Mouse (Mus musculus): Measurements from ENCODE around the gene Ncoa6. TPM values are rescaled to one million over a fixed set of nuclear protein-coding genes. Genes with fewer than 3 reads are reported as not detected.

Ncoa6 gene
- 10 to 100 TPM; 21.2 to 26.7 TPM for polyA plus RNA-seq (2017; shearing (Covaris generic))

DNA sequence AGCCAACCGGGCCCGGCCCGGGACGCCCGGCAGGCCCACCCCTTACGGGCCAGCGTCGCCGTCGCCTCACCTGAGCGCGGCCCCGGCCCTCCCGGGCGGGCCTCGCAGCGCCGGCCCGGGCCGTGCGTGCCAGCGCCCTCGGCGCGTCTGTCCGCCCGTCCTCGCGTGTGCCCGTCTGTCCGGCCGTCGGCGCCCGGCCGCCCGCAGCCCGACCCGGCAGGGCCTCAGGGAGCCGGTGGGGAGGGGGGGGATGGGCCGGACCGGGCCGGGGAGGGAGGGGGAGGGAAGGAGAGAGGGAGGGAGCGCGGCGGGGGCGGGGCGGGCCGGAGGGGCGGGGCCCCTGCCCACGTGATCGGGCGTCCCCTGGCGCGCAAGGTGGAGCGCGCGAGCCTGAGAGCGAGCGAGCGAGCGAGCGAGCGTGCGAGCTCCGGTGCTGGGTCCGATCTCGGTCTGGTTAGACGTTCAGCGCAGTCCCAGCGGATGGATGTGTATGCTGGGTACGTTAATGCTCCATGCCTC is at the start of gene Ncoa6:
Gene Ncoa6 (minus strand): TSS at position 325 of the 519 bp plus-strand sequence.

DNA sequence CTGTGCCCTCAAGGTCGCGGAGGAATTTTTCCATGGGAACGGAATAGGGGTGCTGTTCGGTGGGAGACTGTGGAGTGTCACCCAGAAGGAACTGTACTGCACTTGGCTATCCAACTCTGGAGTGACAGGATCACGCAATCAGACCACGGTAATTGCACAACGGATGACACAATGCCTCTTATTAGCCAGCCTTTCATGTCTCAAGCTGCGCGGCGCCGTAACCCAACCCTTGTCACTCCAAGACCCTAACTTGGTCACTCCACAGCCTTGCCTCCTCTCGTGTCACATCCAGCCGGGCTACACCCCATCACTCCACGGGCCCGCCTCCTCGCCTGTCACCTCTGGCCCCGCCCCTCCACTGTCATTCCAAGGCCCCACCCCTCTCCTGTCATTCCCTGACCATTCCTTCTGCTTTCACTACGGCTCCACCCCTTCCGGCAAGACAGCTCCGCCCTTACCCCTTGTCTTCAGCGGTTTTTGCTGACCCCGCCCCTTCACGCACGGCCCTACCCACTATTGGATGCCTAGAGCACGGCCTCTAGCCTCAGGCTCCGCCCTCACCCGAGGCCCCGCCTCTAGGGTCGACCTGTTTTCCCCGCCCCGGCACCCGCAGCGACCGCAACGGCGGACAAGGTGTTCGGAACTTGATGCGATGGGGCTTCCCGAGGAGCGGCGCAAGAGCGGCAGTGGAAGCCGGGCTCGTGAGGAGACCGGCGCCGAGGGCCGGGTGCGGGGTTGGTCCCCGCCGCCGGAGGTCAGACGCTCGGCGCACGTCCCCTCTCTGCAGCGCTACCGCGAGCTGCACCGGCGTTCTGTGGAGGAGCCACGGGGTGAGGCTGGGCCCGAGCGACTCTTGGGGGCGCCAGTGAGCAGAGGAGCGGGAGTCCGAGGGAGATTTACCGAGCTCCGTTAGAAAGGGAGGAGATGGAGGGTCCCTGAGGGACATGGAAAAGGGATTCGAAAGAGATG is 44.0 kb upstream of the Ncoa6 start, which contains the start of the genes Acss2 and Ggt7:
Gene Acss2 (plus strand): TSS at position 494 of the 969 bp plus-strand sequence.
Gene Ggt7 (minus strand): TSS at position 783 of the 969 bp plus-strand sequence.

DNA sequence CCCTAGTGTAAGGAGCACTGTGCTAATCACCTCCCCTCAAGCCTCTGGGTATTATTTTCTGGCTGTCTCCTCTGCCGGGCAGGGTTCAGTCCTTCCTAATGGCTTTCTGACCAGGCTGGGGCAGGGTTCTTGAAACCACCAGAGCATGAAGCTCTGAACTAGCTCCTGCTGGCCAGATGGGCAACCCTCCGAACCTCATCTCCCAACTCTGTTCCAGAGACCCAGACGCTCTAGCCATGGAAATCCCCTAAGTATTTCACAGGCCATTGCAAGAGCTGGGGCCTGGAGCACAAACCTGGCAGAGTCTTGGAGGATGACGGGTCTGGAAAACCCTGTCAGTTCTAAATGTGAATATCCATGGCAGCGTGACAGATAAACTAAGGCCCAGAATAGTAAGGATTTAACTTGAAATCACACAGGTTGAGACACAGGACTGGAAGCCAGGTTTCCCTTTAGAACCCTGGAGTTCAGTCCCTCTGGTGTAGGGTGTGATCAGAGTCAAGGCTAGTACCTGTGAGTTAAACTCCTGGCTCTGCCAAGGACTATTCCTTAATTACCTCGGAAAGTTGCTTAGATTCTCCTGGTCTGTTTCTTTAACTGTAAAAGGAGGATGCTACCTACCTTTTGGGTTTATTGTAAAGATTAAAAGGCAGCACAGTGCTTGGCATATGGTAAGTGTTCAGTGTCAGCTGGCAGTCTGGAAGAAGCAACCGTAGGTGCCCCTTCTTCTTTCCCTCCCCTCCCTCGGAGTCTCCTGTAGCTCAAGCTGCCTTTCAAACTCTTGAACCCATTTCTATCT is 93.2 kb downstream of the Ncoa6 start, which contains the start of gene Trp53inp2:
Gene Trp53inp2 (plus strand): TSS at position 799 of the 799 bp plus-strand sequence.

DNA sequence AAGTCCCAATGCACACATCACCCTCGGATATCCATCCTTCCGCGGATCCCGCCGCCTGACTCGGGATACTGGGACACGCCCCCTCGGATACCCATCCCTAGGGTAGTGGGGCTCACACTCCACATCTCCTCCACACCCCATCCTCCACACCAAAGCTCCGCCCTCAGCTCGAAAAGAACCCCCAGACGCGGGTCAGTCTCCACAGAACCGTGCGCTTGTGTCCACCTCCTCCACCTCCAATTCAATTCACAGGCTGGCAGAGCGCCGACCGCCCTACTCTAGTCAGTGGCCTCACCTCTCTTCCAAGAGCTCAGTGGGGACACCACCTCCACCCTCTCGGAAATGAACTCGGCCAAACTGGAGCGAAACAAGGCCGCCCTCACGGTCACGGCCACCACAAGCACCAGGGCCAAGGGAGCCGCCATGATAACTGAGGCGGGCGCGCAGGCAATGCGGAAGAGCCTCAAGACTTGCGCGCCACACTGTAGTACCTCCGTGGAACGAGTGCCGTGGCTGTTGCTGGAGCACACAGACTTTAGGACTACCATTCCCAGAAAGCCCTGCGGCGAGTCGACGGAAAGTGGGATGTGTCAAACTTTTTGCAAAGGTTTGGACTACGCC is 116.6 kb downstream of the Ncoa6 start, which contains the start of gene Pigu:
Gene Pigu (minus strand): TSS at position 460 of the 621 bp plus-strand sequence.

Other genes starting within 250 kb of the Ncoa6 start
- 100 to 1,000 TPM; 253 to 276 TPM for gene Dynlrb1, start 237.4 kb downstream of the Ncoa6 start, polyA plus RNA-seq (2017; shearing (Covaris generic))
- 10 to 100 TPM; 14.4 to 15.5 TPM for gene Map1lc3a, start 197.6 kb downstream of the Ncoa6 start, polyA plus RNA-seq (2017; shearing (Covaris generic))
- 10 to 100 TPM; 48.8 to 52.6 TPM for gene Pigu, start 116.5 kb downstream of the Ncoa6 start, polyA plus RNA-seq (2017; shearing (Covaris generic))
- gene Trp53inp2, start 92.8 kb downstream of the Ncoa6 start, polyA plus RNA-seq (2017; shearing (Covaris generic)): 1 to 10 TPM; 4.1 to 6.1 TPM
- 100 to 1,000 TPM in 1 of 2 experiments, 10 to 100 TPM in 1; 45.2 to 113 TPM for gene Acss2, start 44.1 kb upstream of the Ncoa6 start, polyA plus RNA-seq (2017; shearing (Covaris generic))
- 10 to 100 TPM in 1 of 2 experiments, 1 to 10 TPM in 1; 5.3 to 15.9 TPM for gene Ggt7, start 44.3 kb upstream of the Ncoa6 start, polyA plus RNA-seq (2017; shearing (Covaris generic))
- 10 to 100 TPM; 11.9 to 16.4 TPM for gene Gss, start 118.9 kb upstream of the Ncoa6 start, polyA plus RNA-seq (2017; shearing (Covaris generic))
- gene Myh7b, start 137.3 kb upstream of the Ncoa6 start, polyA plus RNA-seq (2017; shearing (Covaris generic)): 1 to 10 TPM in 1 of 2 experiments, under 1 TPM in 1; 0.13 to 1.1 TPM
- gene Trpc4ap, start 218.5 kb upstream of the Ncoa6 start, polyA plus RNA-seq (2017; shearing (Covaris generic)): 100 to 1,000 TPM; 213 to 244 TPM